In genomic region chr13:91430867-91431266, GRCm38 (mm10) we compare ENCODE assay signal across 11 mouse cellular contexts. TPM values are rescaled to one million over a fixed set of nuclear protein-coding genes. Genes with fewer than 3 reads are reported as not detected.
A peak's percentile ranks its signal among the peaks of the same experiment; 100 is the strongest.
DNase-seq lines count a peak whose midpoint lies in the region; ATAC-seq and TF ChIP-seq lines count a peak whose summit lies in the region.
"Had no signal": no experiment of that assay in that cellular context is flagged by ENCODE, and none has a peak within 500 bp of the region (broad histone marks: within the 10 kb centered on the region; RNA-seq: fewer than 3 reads in every experiment).

No protein-coding gene starts in this region.

- no peaks in the 10 kb centered on the region for H3K36me3 ChIP-seq in hindbrain, postnatal 0 days (ENCODE audit: insufficient read depth, low read length)
- no peaks in the 10 kb centered on the region for H3K36me3 ChIP-seq in hindbrain, embryonic 16.5 days (ENCODE audit: control insufficient read depth, insufficient read depth, low read length)
- no peaks in the 10 kb centered on the region for H3K36me3 ChIP-seq in thymus, adult 2 months (ENCODE audit: control insufficient read depth, insufficient read depth, low read length)
- no peaks in the 10 kb centered on the region for H3K36me3 ChIP-seq in liver, embryonic 12.5 days
- H3K36me3 ChIP-seq: neural tube, embryonic 15.5 days had no signal

- 0 out of 2 replicates have a peak overlapping the region, but pooled peaks have one; percentile 18 for H3K4me2 ChIP-seq in hindbrain, postnatal 0 days (ENCODE audit: low read depth, low read length)
- no peak overlapping the region for H3K4me2 ChIP-seq in hindbrain, embryonic 16.5 days (ENCODE audit: low read length)
- H3K4me2 ChIP-seq in liver, embryonic 12.5 days: peak overlapping the region; percentile 40

- TF ChIP-seq CTCF in hindbrain, postnatal 0 days (IDR thresholded peaks at IDR 0.05; ENCODE audit: low read depth): no peak
- TF ChIP-seq CTCF in thymus, adult 2 months (IDR thresholded peaks at IDR 0.05; ENCODE audit: borderline replicate concordance, control insufficient read depth, extremely low read depth, insufficient read depth, low read length, poor library complexity): no peak

- no peak overlapping the region for H3K4me3 ChIP-seq in hindbrain, postnatal 0 days (ENCODE audit: low read length)
- no peak overlapping the region for H3K4me3 ChIP-seq in hindbrain, embryonic 16.5 days (ENCODE audit: low read length)
- peak overlapping the region; percentile 26; the same call in 1 of the 2 replicates for H3K4me3 ChIP-seq in thymus, adult 2 months (ENCODE audit: control insufficient read depth, insufficient read depth, low read length)
- peak overlapping the region; percentile 7; the same call in 1 of the 2 replicates for H3K4me3 ChIP-seq in liver, embryonic 12.5 days
- H3K4me3 ChIP-seq: neural tube, embryonic 15.5 days had no signal

- H3K9ac ChIP-seq in hindbrain, postnatal 0 days (replicated peaks; ENCODE audit: low read length): no peak overlapping the region
- no peak overlapping the region for H3K9ac ChIP-seq in hindbrain, embryonic 16.5 days (ENCODE audit: low read depth, low read length)
- peak overlapping the region; percentile 46; the same call in 1 of the 2 replicates for H3K9ac ChIP-seq in liver, embryonic 12.5 days
- H3K9ac ChIP-seq: neural tube, embryonic 15.5 days had no signal

- H3K9me3 ChIP-seq in hindbrain, postnatal 0 days (ENCODE audit: low read length): no peaks in the 10 kb centered on the region
- H3K9me3 ChIP-seq in hindbrain, embryonic 16.5 days (ENCODE audit: control insufficient read depth, low read length): no peaks in the 10 kb centered on the region
- H3K9me3 ChIP-seq in liver, embryonic 12.5 days (replicated peaks): no peaks in the 10 kb centered on the region
- H3K9me3 ChIP-seq: neural tube, embryonic 15.5 days had no signal

- no peaks in the 10 kb centered on the region for H3K27me3 ChIP-seq in hindbrain, postnatal 0 days (ENCODE audit: insufficient read depth, low read length)
- no peaks in the 10 kb centered on the region for H3K27me3 ChIP-seq in hindbrain, embryonic 16.5 days (replicated peaks; ENCODE audit: control insufficient read depth, insufficient read depth, low read length)
- no peaks in the 10 kb centered on the region for H3K27me3 ChIP-seq in thymus, adult 2 months (ENCODE audit: control insufficient read depth, insufficient read depth, low read length)
- no peaks in the 10 kb centered on the region; the same call in 1 of the 2 replicates for H3K27me3 ChIP-seq in liver, embryonic 12.5 days (replicated peaks)
- H3K27me3 ChIP-seq: neural tube, embryonic 15.5 days had no signal

- ATAC-seq in hindbrain, postnatal 0 days: no peak
- no peak for ATAC-seq in hindbrain, embryonic 16.5 days
- ATAC-seq in liver, embryonic 12.5 days: no peak

- TF ChIP-seq POLR2A in thymus, adult 2 months (IDR thresholded peaks at IDR 0.05; ENCODE audit: control insufficient read depth, extremely low read depth, insufficient read depth, low read length, poor library complexity): no peak

- DNase-seq in hindbrain, postnatal 0 days (ENCODE audit: low spot score): no peak
- no peak for DNase-seq in thymus, adult 2 months
- DNase-seq in thymus, postnatal 10 days (ENCODE audit: low spot score in 2 of 2): no peak
- no peak for DNase-seq in cerebellum, postnatal 36 days
- no peak for DNase-seq in heart, adult 11 months
- DNase-seq in thymus, postnatal 36 days: no peak
- DNase-seq: kidney, postnatal 25 days; lung, postnatal 14 days had no signal

- H3K4me1 ChIP-seq in hindbrain, postnatal 0 days (ENCODE audit: insufficient read depth, low read length): 0 out of 2 replicates have a peak, but pooled peaks cover 4% of the 10 kb centered on the region
- H3K4me1 ChIP-seq in hindbrain, embryonic 16.5 days (ENCODE audit: control insufficient read depth, insufficient read depth, low read depth, low read length): peaks cover 9% of the 10 kb centered on the region
- peaks cover 2% of the 10 kb centered on the region; the same call in 1 of the 2 replicates for H3K4me1 ChIP-seq in thymus, adult 2 months (replicated peaks; ENCODE audit: control insufficient read depth, insufficient read depth, low read length)
- no peaks in the 10 kb centered on the region for H3K4me1 ChIP-seq in liver, embryonic 12.5 days

- H3K27ac ChIP-seq in hindbrain, postnatal 0 days: no peak overlapping the region
- H3K27ac ChIP-seq in hindbrain, embryonic 16.5 days (ENCODE audit: low read depth, low read length): no peak overlapping the region
- no peak overlapping the region for H3K27ac ChIP-seq in thymus, adult 2 months (ENCODE audit: control insufficient read depth, insufficient read depth, low read length)
- H3K27ac ChIP-seq in liver, embryonic 12.5 days: no peak overlapping the region

- WGBS in hindbrain, postnatal 0 days: 73% methylated on average over 5 of the region's 5 CpGs
- 70% methylated on average over 5 of the region's 5 CpGs for WGBS in hindbrain, embryonic 16.5 days
- 22% methylated on average over 5 of the region's 5 CpGs for WGBS in thymus, adult 2 months
- WGBS in liver, embryonic 12.5 days (ENCODE audit: insufficient replicate concordance): 55% methylated on average over 5 of the region's 5 CpGs

RNA-seq across cellular contexts. Expression of gene Ssbp2, which starts 29.2 kb away (rescaled TPM):
- total RNA-seq in hindbrain, postnatal 0 days (2014; rRNA removed): 105 and 123 TPM in 2 replicates
- polyA plus RNA-seq in hindbrain, postnatal 0 days (2015; fragmentation: Nextera tagmentation; extraction: Ambion mirVana): 132 and 140 TPM in 2 replicates
- 197 and 209 TPM in 2 replicates for polyA plus RNA-seq in hindbrain, embryonic 16.5 days (2015; fragmentation: Nextera tagmentation; extraction: Ambion mirVana)
- 115 and 125 TPM in 2 replicates for polyA plus RNA-seq in thymus, adult 2 months (2012; rRNA removed)
- polyA plus RNA-seq in liver, embryonic 12.5 days (2016; fragmentation: Nextera tagmentation; extraction: Ambion mirVana): 70.2 and 74.5 TPM in 2 replicates

Comparison
In these comparisons a context has a peak if more than half of its experiments do, and no peak if none do; other contexts are left out.
1. H3K4me3 ChIP-seq: peak in thymus, adult 2 months (single experiment) and liver, embryonic 12.5 days (single experiment); none in hindbrain, postnatal 0 days (single experiment) and hindbrain, embryonic 16.5 days (single experiment).